Mouse (Mus musculus): ENCODE data around the gene Mmaa.

- no peak for TF ChIP-seq HCFC1 (IDR thresholded peaks at IDR 0.05; ENCODE audit: borderline replicate concordance, insufficient read depth, low read length)
- TF ChIP-seq ZC3H11A (IDR thresholded peaks at IDR 0.05; ENCODE audit: borderline replicate concordance, low read depth, low read length), result no peak
- no peak for TF ChIP-seq MAFK (IDR thresholded peaks at IDR 0.05; ENCODE audit: insufficient read depth, low read depth, low read length)
Measured at GRCm38 (mm10) chr8:79338619-79339018, 43.9 kb upstream of the Mmaa start.
